Mouse (Mus musculus) CD4-positive naive resting alpha-beta T cell, adult 57 days (primary cell): ENCODE results near the gene Alms1. TPM values are rescaled to one million over a fixed set of nuclear protein-coding genes. Genes with fewer than 3 reads are reported as not detected.

Experiments
- total RNA-seq: library from RNA; stranded (reverse); gene quantifications from one replicate; pipeline ENCODE4 v1.2.4, GENCODE M21; 2023

Gene Alms1
- 3.5 TPM for total RNA-seq

DNA sequence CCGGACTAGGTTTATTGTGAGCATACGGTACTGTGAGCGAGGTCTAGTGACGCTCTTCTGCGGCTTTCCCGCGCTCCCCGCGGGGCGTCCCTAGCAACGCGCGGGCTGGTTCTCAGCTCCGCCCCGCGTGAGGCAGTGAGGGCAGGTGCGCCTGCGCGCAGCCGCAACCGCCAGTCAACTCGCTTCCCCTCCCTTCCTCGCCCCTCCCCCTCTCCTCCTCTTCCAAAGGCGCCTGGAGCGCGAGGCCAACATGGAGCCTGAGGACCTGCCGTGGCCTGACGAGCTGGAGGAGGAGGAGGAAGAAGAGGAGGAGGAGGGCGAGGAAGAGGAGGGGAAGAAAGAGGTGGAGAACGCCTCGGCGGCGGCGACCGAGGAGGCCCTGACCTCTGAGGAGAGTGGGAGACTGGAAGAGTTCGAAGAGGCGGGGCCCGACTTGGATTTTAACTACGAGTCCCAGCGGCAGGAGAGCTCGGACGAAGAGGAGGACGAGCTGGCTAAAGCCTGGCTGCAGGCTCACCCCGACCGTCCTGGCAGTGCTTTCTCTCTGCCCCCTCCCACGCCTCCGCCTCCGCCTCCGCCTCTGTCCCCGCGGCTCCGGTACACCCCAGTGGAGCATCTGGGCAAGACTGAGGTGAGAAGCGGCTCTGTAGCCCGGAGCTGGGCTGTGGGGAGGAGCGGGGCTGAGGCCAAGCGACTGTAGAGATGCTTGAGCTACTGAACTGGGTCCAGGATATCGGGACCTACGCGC, at the start of gene Alms1:
TSS of gene Alms1 (plus strand) at position 136 of the 748 bp plus-strand sequence.

DNA sequence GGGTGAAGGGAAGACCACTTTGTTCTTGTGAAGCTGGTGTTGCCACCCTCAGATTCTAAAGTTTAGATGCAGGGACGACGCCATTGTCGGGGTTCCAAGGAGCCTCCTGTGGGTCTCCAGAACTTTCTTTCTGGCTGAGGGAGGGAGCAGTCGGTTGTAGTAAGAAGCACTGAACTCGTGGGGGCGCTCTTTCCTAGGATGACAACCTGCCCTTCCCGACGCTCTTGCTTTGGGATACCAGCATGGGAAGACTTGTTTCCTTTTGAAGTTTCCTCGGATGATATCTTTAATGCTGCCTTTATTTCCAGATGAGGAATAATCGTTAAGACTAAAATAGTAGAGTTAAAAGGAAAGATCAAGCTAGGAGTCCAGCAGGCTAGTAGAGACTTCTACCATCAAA, 125.8 kb downstream of the Alms1 start, which contains the start of gene Nat8f7:
TSS of gene Nat8f7 (minus strand) at position 101 of the 400 bp plus-strand sequence.

Other genes with a start within 250 kb of the Alms1 start
- gene Rab11fip5, start 212.9 kb upstream of the Alms1 start, total RNA-seq, result 1.8 TPM
- gene Noto, start 163.6 kb upstream of the Alms1 start, total RNA-seq, result not detected
- 34.2 TPM for gene Smyd5, start 155.5 kb upstream of the Alms1 start, total RNA-seq
- gene Cct7, start 136.0 kb upstream of the Alms1 start, total RNA-seq, result 168 TPM
- 17.9 TPM for gene Pradc1, start 135.6 kb upstream of the Alms1 start, total RNA-seq
- 0.12 TPM for gene Fbxo41, start 84.5 kb upstream of the Alms1 start, total RNA-seq
- gene Egr4, start 73.9 kb upstream of the Alms1 start, total RNA-seq, result 0.27 TPM
- gene Nat8f7, start 125.7 kb downstream of the Alms1 start, total RNA-seq, result not detected
- not detected for gene Nat8f3, start 178.2 kb downstream of the Alms1 start, total RNA-seq
- gene Nat8f6, start 233.4 kb downstream of the Alms1 start, total RNA-seq, result not detected
- not detected for gene Nat8f5, start 233.4 kb downstream of the Alms1 start, total RNA-seq
- not detected for gene Nat8, start 244.6 kb downstream of the Alms1 start, total RNA-seq